Mouse (Mus musculus): ENCODE measurements at regions not wholly inside any gene's neighbourhood (a gene's known extent, or its start where the extent isn't known, plus 50 kb on each side); places are given as distances from the start of the nearest gene placed in this dataset.
A peak's percentile ranks its signal among the peaks of the same experiment; 100 is the strongest.

DNA sequence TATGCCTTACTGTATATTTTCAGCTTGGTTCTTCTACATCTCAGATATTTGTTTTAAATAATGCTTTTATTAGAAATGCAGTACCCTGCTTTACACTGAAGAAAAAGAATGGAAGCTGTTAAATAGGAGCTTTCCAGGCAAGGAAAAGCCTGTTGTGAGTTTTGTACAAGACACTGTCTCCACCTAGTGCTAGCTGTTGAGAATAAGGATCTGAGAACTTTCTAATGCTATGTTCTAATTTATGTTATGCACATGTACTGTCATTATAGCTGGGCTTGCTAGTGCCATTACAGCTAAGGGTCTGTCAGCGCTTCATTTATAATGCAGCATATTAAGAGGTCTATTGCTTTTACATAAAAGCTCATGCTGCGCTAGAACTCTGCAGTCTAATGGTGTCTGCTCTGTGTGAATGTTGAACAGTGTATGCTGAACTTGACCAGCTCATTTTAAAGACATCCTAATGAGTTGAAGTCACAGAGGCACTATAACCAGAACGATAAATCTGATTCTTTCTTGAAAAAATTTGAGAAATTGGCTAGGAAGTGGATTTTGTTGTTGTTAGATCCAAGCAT lies 315.4 kb upstream of the Dnajc24 start:
- no peaks in the 10 kb centered on the region for H3K27me3 ChIP-seq
- WGBS = 82% methylated on average over 3 of the region's 3 CpGs
- H3K9ac ChIP-seq = no peak overlapping the region
- no peak overlapping the region for H3K4me3 ChIP-seq
- no peaks in the 10 kb centered on the region for H3K9me3 ChIP-seq
- H3K4me1 ChIP-seq = no peaks in the 10 kb centered on the region
- no peak overlapping the region for H3K27ac ChIP-seq
- no peaks in the 10 kb centered on the region for H3K36me3 ChIP-seq
- no peak for ATAC-seq (ENCODE audit: insufficient number of reproducible peaks, insufficient read depth, low FRiP score, low TSS enrichment, low read depth)
- H3K4me2 ChIP-seq = no peak overlapping the region

GRCm38 (mm10) chr2:106346781-106347180 lies 343.4 kb upstream of the Dnajc24 start:
- Histone ChIP-seq H3K36me3 (no peaks in the 10 kb centered on the region), H3K9me3 (no peaks in the 10 kb centered on the region), H3K4me2 (no peak overlapping the region), H3K27ac (no peak overlapping the region), H3K4me3 (no peak overlapping the region), H3K4me1 (no peaks in the 10 kb centered on the region), H3K9ac (no peak overlapping the region), H3K27me3 (no peaks in the 10 kb centered on the region)
- ATAC-seq (ENCODE audit: insufficient number of reproducible peaks, insufficient read depth, low FRiP score, low TSS enrichment, low read depth) = no peak
- 64% methylated on average over 6 of the region's 6 CpGs for WGBS

- no peaks in the 10 kb centered on the region for H3K4me1 ChIP-seq
- WGBS = 86% methylated on average over 7 of the region's 7 CpGs
Observed at GRCm38 (mm10) chr2:106347249-106347648, 343.9 kb upstream of the Dnajc24 start.

DNA sequence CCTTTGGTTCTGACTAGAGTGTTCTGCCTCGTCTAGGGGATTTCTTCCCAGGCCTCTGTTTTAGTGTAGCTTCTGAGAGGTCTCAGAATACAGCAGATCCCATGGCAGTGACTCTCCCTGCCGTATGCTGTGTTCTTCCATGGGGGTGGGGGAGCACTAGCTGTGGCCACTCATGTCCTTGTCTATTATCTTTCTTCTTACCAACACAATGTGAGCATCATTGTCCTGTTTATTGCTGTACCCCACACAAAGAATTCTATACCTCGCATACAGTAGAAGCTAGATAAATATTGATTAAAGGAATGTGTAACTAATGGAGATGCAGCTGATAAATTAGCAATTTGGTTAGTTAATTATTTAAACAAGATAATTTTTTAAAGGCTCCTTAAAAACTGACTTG lies 337.5 kb upstream of the Mpped2 start:
- Histone ChIP-seq H3K9me3 (no peaks in the 10 kb centered on the region), H3K27me3 (no peaks in the 10 kb centered on the region), H3K27ac (no peak overlapping the region), H3K4me1 (peaks cover 5% of the 10 kb centered on the region), H3K4me2 (no peak overlapping the region), H3K9ac (no peak overlapping the region), H3K4me3 (no peak overlapping the region), H3K36me3 (no peaks in the 10 kb centered on the region)
- ATAC-seq (ENCODE audit: insufficient number of reproducible peaks, insufficient read depth, low FRiP score, low TSS enrichment, low read depth) = no peak
- WGBS = 75% methylated on average over 3 of the region's 3 CpGs

More at GRCm38 (mm10) chr2:106347249-106347648, 343.9 kb upstream of the Dnajc24 start:
- ATAC-seq (ENCODE audit: insufficient number of reproducible peaks, insufficient read depth, low FRiP score, low TSS enrichment, low read depth) = no peak
- no peak overlapping the region for H3K4me3 ChIP-seq
- no peaks in the 10 kb centered on the region for H3K9me3 ChIP-seq
- H3K9ac ChIP-seq = no peak overlapping the region
- no peaks in the 10 kb centered on the region for H3K27me3 ChIP-seq
- H3K27ac ChIP-seq = no peak overlapping the region
- H3K36me3 ChIP-seq = no peaks in the 10 kb centered on the region
- no peak overlapping the region for H3K4me2 ChIP-seq

DNA sequence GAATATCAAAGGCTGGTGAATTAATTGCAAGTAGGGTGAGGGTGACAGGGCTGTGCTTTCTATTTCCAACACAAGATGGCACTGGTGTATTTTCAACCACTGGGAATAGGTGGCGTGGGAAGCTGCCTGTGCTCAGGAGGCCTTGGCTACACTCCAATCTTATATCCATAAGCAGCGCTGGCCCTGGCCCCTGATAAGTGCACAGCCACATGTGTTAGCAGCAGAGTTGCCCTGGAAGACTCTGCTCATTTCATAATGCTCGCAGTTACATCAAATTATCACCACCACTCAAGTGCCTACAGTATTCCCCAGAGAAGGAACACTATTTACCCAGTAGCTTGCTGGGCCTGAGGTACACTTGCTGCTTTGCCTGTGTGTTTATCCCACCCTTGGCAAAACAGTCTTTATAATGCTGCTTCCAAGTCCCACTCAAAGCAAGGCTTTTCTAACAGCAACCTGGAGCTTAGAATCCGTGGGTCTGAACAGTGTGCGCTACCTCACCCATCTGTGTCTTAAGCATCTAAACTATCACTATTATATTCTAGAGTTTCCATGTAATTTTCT lies 337.0 kb upstream of the Mpped2 start:
- Histone ChIP-seq H3K4me1 (peaks cover 5% of the 10 kb centered on the region), H3K4me3 (no peak overlapping the region), H3K9me3 (no peaks in the 10 kb centered on the region), H3K27me3 (no peaks in the 10 kb centered on the region), H3K9ac (no peak overlapping the region), H3K36me3 (no peaks in the 10 kb centered on the region), H3K27ac (no peak overlapping the region), H3K4me2 (peak overlapping the region; percentile 20; the same call in 1 of the 2 replicates)
- ATAC-seq (ENCODE audit: insufficient number of reproducible peaks, insufficient read depth, low FRiP score, low TSS enrichment, low read depth) = peak; percentile 74; the same call in 1 of the 2 replicates
- WGBS = 28% methylated on average over 5 of the region's 5 CpGs

DNA sequence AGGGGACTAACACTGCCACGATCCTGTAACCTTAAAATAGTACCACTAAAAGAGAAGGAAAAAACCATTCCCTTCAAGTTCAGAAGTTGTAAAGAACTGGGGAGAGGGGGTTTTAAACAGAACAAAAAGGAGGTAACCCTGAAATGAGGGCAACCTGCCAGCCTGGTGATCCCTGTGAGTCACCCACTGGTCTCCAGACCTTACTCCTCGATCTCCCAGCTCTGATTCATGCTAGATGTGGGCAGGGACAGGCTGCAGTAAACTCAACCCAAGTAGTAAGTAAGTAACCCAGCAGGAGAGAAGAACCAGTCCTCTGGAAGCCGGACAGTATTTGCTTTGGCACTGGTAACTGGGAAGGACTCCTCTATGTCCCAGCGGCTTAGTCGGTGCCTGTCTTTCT lies 324.4 kb upstream of the Mpped2 start:
- Histone ChIP-seq H3K27me3 (no peaks in the 10 kb centered on the region), H3K9ac (no peak overlapping the region), H3K36me3 (no peaks in the 10 kb centered on the region), H3K4me3 (no peak overlapping the region), H3K27ac (no peak overlapping the region), H3K4me1 (no peaks in the 10 kb centered on the region), H3K4me2 (no peak overlapping the region), H3K9me3 (no peaks in the 10 kb centered on the region)
- ATAC-seq (ENCODE audit: insufficient number of reproducible peaks, insufficient read depth, low FRiP score, low TSS enrichment, low read depth) = no peak
- 94% methylated on average over 5 of the region's 5 CpGs for WGBS

GRCm38 (mm10) chr2:106383415-106384285 lies 309.4 kb upstream of the Mpped2 start:
- Histone ChIP-seq H3K36me3 (no peaks in the 10 kb centered on the region), H3K4me1 (no peaks in the 10 kb centered on the region), H3K27me3 (no peaks in the 10 kb centered on the region), H3K4me2 (no peak overlapping the region), H3K9ac (no peak overlapping the region), H3K9me3 (no peaks in the 10 kb centered on the region), H3K4me3 (no peak overlapping the region), H3K27ac (no peak overlapping the region)
- ATAC-seq (ENCODE audit: insufficient number of reproducible peaks, insufficient read depth, low FRiP score, low TSS enrichment, low read depth) = no peak
- WGBS = 72% methylated on average over 14 of the region's 14 CpGs

DNA sequence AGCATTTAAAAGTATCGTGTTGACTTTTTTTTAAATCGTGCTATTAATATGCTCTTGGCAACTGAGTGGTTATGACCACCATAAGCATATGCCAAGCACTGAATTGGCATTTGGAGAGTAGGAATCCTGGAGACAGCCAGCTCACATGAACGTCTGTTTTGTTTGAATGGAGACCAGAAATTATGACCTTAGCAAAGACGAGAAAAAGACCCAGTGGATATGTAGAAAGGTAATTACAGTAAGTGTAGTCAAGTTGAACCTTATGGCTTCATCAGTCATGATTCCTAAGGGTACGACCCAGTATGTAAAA lies 308.8 kb upstream of the Mpped2 start:
- H3K9me3 ChIP-seq = no peaks in the 10 kb centered on the region
- ATAC-seq (ENCODE audit: insufficient number of reproducible peaks, insufficient read depth, low FRiP score, low TSS enrichment, low read depth) = no peak

GRCm38 (mm10) chr2:106384842-106385241 lies 308.2 kb upstream of the Mpped2 start:
- 71% methylated on average over 3 of the region's 3 CpGs for WGBS
- H3K4me1 ChIP-seq = no peaks in the 10 kb centered on the region
- H3K4me2 ChIP-seq = no peak overlapping the region
- no peaks in the 10 kb centered on the region for H3K36me3 ChIP-seq
- no peak overlapping the region for H3K27ac ChIP-seq
- H3K4me3 ChIP-seq = no peak overlapping the region
- no peak for ATAC-seq (ENCODE audit: insufficient number of reproducible peaks, insufficient read depth, low FRiP score, low TSS enrichment, low read depth)
- no peak overlapping the region for H3K9ac ChIP-seq
- no peaks in the 10 kb centered on the region for H3K9me3 ChIP-seq
- no peaks in the 10 kb centered on the region for H3K27me3 ChIP-seq

More for the DNA sequence above, 308.8 kb upstream of the Mpped2 start:
- Histone ChIP-seq H3K4me2 (no peak overlapping the region), H3K36me3 (no peaks in the 10 kb centered on the region), H3K27ac (no peak overlapping the region), H3K4me3 (no peak overlapping the region), H3K9ac (no peak overlapping the region), H3K27me3 (no peaks in the 10 kb centered on the region), H3K4me1 (no peaks in the 10 kb centered on the region)
- 78% methylated on average over 5 of the region's 5 CpGs for WGBS

DNA sequence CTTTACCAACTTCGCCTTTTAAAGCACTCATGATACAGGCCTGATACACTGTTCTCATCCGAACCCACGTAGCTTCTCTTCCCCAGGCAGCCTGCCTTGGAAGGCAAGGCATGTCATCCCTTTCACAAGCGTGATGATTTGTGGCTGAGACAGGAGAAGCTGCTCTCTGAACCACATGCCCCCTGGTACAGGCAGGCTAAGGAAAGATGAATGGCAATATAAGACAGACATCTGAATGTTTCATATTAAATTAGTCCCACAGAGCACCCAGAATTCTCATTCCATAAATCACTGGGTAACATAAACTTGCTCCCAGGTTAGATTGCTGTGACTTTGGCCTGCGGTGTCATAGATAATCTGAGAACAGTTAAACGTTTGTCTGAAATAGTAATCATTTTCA lies 280.9 kb upstream of the Mpped2 start:
- no peaks in the 10 kb centered on the region for H3K36me3 ChIP-seq
- H3K9me3 ChIP-seq = no peaks in the 10 kb centered on the region
- 44% methylated on average over 6 of the region's 6 CpGs for WGBS
- ATAC-seq (ENCODE audit: insufficient number of reproducible peaks, insufficient read depth, low FRiP score, low TSS enrichment, low read depth) = no peak
- H3K9ac ChIP-seq = no peak overlapping the region
- H3K4me3 ChIP-seq = no peak overlapping the region
- H3K4me2 ChIP-seq = no peak overlapping the region
- no peaks in the 10 kb centered on the region for H3K4me1 ChIP-seq
- no peaks in the 10 kb centered on the region for H3K27me3 ChIP-seq
- no peak overlapping the region for H3K27ac ChIP-seq

DNA sequence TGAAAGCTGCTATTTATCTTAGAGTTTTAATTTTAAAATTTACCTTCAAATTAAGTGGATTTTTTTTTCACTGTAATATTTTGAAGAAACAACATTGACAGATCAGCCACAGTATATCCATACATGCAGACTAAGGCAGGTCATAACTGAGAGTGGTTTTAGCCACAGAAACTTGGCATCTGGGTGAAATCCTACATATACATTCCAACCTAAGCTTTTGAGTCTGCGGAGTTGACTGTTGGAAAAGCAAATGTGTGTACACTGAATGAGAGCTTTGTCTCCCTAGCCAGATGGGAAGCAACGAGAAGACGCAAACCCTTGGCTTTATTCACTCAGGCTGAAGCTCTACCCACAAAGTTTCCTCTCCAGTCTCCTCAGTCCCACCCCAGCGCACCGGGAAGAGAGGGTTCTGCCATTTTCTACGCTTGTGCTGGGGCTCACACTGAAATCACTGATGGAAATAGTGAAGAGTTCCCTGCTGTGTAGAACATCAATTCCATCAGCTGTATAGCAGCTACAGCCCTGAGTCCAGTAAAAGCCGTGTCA lies 277.5 kb upstream of the Mpped2 start:
- ATAC-seq (ENCODE audit: insufficient number of reproducible peaks, insufficient read depth, low FRiP score, low TSS enrichment, low read depth) = peak; percentile 62; the same call in 1 of the 2 replicates
- no peaks in the 10 kb centered on the region for H3K4me1 ChIP-seq
- H3K4me2 ChIP-seq = no peak overlapping the region
- 46% methylated on average over 7 of the region's 7 CpGs for WGBS
- no peaks in the 10 kb centered on the region for H3K9me3 ChIP-seq
- no peak overlapping the region for H3K9ac ChIP-seq
- H3K36me3 ChIP-seq = no peaks in the 10 kb centered on the region
- H3K27me3 ChIP-seq = no peaks in the 10 kb centered on the region
- no peak overlapping the region for H3K4me3 ChIP-seq
- peak overlapping the region; percentile 76 for H3K27ac ChIP-seq

DNA sequence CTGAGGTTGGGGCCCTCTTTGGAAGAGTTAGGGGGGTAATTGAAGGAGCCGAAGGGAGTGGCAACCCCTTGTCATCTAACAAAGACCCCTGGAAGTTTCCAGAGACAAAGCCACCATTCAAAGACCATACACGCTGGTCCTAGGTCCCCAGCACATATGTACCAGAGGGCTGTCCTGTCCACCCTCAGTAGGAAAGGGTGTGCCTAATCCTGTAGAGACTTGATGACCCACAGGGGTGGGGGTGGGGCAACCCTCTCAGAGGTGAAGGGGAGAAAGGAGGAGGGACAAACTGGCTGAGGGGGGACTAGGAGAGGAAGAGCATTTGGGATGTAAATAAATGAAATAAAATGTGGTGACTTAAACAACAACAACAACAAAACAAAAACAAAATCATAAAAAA lies 274.9 kb upstream of the Mpped2 start:
- Histone ChIP-seq H3K4me1 (no peaks in the 10 kb centered on the region), H3K36me3 (no peaks in the 10 kb centered on the region), H3K27me3 (no peaks in the 10 kb centered on the region), H3K4me3 (no peak overlapping the region), H3K9ac (no peak overlapping the region), H3K27ac (no peak overlapping the region), H3K4me2 (no peak overlapping the region), H3K9me3 (no peaks in the 10 kb centered on the region)
- ATAC-seq (ENCODE audit: insufficient number of reproducible peaks, insufficient read depth, low FRiP score, low TSS enrichment, low read depth) = no peak
- 64% methylated on average over 2 of the region's 2 CpGs for WGBS
